Mouse (Mus musculus): Measurements from ENCODE around the gene Vcan.

DNA sequence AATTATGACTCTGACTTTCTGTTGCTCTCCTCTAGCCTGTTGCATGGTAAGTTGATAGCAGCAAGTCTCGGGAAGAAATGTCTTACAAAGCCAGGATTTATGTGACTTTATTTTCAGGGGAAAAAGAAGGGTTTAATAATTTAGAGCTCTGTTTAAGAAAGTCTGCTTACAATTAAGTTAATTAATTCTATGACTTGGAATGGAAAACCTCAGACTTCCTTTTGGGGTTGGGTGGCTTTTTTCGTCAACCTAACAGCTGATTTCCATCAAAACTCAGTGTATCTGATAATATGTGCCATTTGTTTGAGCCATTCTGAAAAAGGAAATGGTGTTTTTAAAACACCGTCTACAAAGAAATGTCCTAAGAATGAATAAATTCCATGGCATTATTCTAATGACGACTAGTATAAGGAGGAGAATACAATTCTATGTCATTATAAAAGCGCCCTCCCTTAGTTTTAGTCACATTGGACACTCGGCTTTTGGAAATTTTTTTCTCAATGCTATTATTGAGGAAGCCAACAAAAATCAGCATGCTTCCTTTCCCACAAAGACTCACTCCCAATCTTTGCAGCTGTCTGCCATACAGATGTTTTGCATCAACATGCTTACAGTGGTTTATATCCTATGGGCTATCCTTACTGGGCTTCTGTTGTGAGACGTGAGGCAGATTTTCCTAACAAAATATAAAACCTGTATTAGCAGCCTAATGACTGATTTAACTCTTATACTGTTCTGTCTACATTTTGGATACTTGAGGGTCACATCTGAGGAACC, 34.0 kb downstream of the Vcan start:
- TF ChIP-seq POLR2A (IDR thresholded peaks at IDR 0.05; ENCODE audit: low read depth, low read length) (no peak), CTCF (conservative IDR thresholded peaks at IDR 0.05; ENCODE audit: insufficient read depth, insufficient read length, low read depth, low read length) (no peak)
